Mouse (Mus musculus) heart, postnatal 0 days (tissue): ENCODE measurements around the gene Gm3164.
"Not testable (repeated sequence)": the region's sequence is repeated elsewhere in the genome, so short reads cannot be mapped to it uniquely, and the experiment has no call there.

Experiments used
- CTCF ChIP-seq: IDR thresholded peaks from 2 replicates; pipeline ENCODE4 v1.5.1; 2016; ENCODE audit warnings: antibody characterized with exemption, control low read depth, low read depth
- EP300 ChIP-seq: IDR thresholded peaks from 2 replicates; pipeline ENCODE4 v1.6.1; 2016; ENCODE audit warnings: antibody characterized with exemption, low read depth

DNA sequence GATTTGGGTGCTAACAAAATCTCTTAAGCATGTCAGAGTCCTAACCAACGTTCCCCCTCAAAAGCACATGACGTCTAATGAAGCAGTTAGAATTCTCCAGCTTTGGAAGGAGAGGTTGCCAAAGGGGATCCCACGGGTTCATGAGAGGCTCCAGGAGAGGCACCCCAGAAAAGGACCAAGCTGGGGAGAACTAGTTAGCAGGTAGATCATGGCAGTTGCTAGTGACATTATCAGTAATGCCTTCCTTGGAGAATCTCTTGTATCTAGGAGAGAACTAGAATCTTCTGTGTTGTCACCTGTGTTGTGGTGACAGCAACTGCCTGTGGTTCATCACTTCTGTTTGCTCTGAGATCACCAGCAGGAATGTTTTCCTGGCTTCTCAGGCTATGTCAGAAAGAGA, 18.0 kb upstream of the Gm3164 start, which contains the start of gene Gm3159:
- not testable (repeated sequence) for TF ChIP-seq CTCF, EP300
